Mouse (Mus musculus) hindbrain, embryonic 16.5 days (tissue): Measurements from ENCODE around the gene Obsl1. TPM values are rescaled to one million over a fixed set of nuclear protein-coding genes. Genes with fewer than 3 reads are reported as not detected.

Source experiments
- ATAC-seq: fragments of 200-750 bp; cut with Nextera tagmentation; 2 replicates; pipeline ENCODE4 v1.8.0; 2017; ENCODE audit warnings: moderate TSS enrichment, moderate library complexity
- H3K27ac ChIP-seq: fragments of 300-500 bp; sonication (generic); 2 replicates; pipeline ENCODE4 v1.5.1; 2014; ENCODE audit warnings: low read depth, mild to moderate bottlenecking, control low read depth, low read length, moderate library complexity
- H3K27me3 ChIP-seq: fragments of 300-500 bp; sonication (generic); replicated peaks from 2 replicates; pipeline ENCODE4 v1.6.1; 2014; ENCODE audit warnings: low read length; ENCODE audit not compliant: control insufficient read depth, insufficient read depth
- H3K36me3 ChIP-seq: fragments of 300-500 bp; sonication (generic); 2 replicates; pipeline ENCODE4 v1.6.1; 2014; ENCODE audit warnings: mild to moderate bottlenecking, low read length, moderate library complexity, mixed read lengths; ENCODE audit not compliant: control insufficient read depth, insufficient read depth
- H3K4me1 ChIP-seq: fragments of 300-500 bp; sonication (generic); 2 replicates; pipeline ENCODE4 v1.6.1; 2014; ENCODE audit warnings: low read depth, low read length; ENCODE audit not compliant: control insufficient read depth, insufficient read depth
- H3K4me2 ChIP-seq: fragments of 300-500 bp; sonication (generic); 2 replicates; pipeline ENCODE4 v1.6.1; 2014; ENCODE audit warnings: mild to moderate bottlenecking, low read length, control low read depth, moderate library complexity
- H3K4me3 ChIP-seq: fragments of 300-500 bp; sonication (generic); 2 replicates; pipeline ENCODE4 v1.5.1; 2014; ENCODE audit warnings: mild to moderate bottlenecking, low read length, control low read depth, moderate library complexity
- H3K9ac ChIP-seq: fragments of 300-500 bp; sonication (generic); 2 replicates; pipeline ENCODE4 v1.6.1; 2014; ENCODE audit warnings: low read depth, mild to moderate bottlenecking, control low read depth, low read length, moderate library complexity
- H3K9me3 ChIP-seq: fragments of 300-500 bp; sonication (generic); 2 replicates; pipeline ENCODE4 v1.6.1; 2014; ENCODE audit warnings: mild to moderate bottlenecking, low read length, moderate library complexity; ENCODE audit not compliant: control insufficient read depth
- WGBS: fragments of 180-500 bp; shearing (Covaris S2); extraction: QIAGEN DNeasy Blood & Tissue Kit; methylation state at CpG from one replicate; pipeline ENCODE4 v1.1.7; 2014; 5-methylcytosine and 5-hydroxymethylcytosine counted together
- polyA plus RNA-seq: library from polyadenylated mRNA; unstranded; fragments of >200 nt; fragmentation: Nextera tagmentation; extraction: Ambion mirVana; gene quantifications from 2 replicates; pipeline ENCODE4 v1.2.1, GENCODE M21; 2015

Obsl1 gene
- polyA plus RNA-seq, 1 experiment from 2014 or later, result 25.4 TPM

- WGBS, result under 1% methylated on average over 46 of the region's 46 CpGs
- Histone ChIP-seq H3K9ac (peak within 1 kb of the TSS; percentile 57), H3K4me2 (peak within 1 kb of the TSS; percentile 86), H3K4me1 (peaks cover 8% of the 10 kb centered on the region), H3K9me3 (no peaks in the 10 kb centered on the region), H3K4me3 (peak within 1 kb of the TSS; percentile 73), H3K36me3 (0 out of 2 replicates have a peak, but pooled peaks cover 4% of the 10 kb centered on the region), H3K27me3 (no peaks in the 10 kb centered on the region), H3K27ac (peak within 1 kb of the TSS; percentile 81)
- ATAC-seq, result peak; percentile 97
Measured at GRCm38 (mm10) chr1:75521321-75522031, 15.2 kb upstream of the Obsl1 start, which contains the start of gene Stk11ip. Gene Stk11ip (plus strand): TSS chr1:75521529.

- Histone ChIP-seq H3K4me1 (peaks cover 8% of the 10 kb centered on the region), H3K27ac (no peak overlapping the region), H3K4me3 (no peak overlapping the region), H3K9ac (no peak overlapping the region), H3K4me2 (no peak overlapping the region), H3K9me3 (no peaks in the 10 kb centered on the region), H3K36me3 (no peaks in the 10 kb centered on the region), H3K27me3 (no peaks in the 10 kb centered on the region)
- WGBS, result 67% methylated on average over 5 of the region's 5 CpGs
- ATAC-seq, result no peak
Measured at GRCm38 (mm10) chr1:75519576-75519975, 13.3 kb upstream of the Obsl1 start.

GRCm38 (mm10) chr1:75518427-75518826, 12.2 kb upstream of the Obsl1 start:
- Histone ChIP-seq H3K9ac (no peak overlapping the region), H3K9me3 (no peaks in the 10 kb centered on the region), H3K27ac (no peak overlapping the region), H3K36me3 (no peaks in the 10 kb centered on the region), H3K4me3 (no peak overlapping the region), H3K4me1 (peaks cover 8% of the 10 kb centered on the region), H3K27me3 (no peaks in the 10 kb centered on the region), H3K4me2 (no peak overlapping the region)
- WGBS, result 94% methylated on average over 4 of the region's 4 CpGs
- no peak for ATAC-seq

- H3K27me3 ChIP-seq, result no peaks in the 10 kb centered on the region
- H3K9me3 ChIP-seq, result no peaks in the 10 kb centered on the region
- H3K27ac ChIP-seq, result no peak overlapping the region
- ATAC-seq, result no peak
- no peak overlapping the region for H3K4me2 ChIP-seq
- H3K9ac ChIP-seq, result no peak overlapping the region
- 87% methylated on average over 3 of the region's 4 CpGs for WGBS
- peaks cover 8% of the 10 kb centered on the region for H3K4me1 ChIP-seq
- no peaks in the 10 kb centered on the region for H3K36me3 ChIP-seq
- no peak overlapping the region for H3K4me3 ChIP-seq
Measured at GRCm38 (mm10) chr1:75517984-75518383, 11.7 kb upstream of the Obsl1 start.

GRCm38 (mm10) chr1:75516703-75517380, 10.6 kb upstream of the Obsl1 start:
- Histone ChIP-seq H3K4me3 (no peak overlapping the region), H3K36me3 (no peaks in the 10 kb centered on the region), H3K4me2 (no peak overlapping the region), H3K9ac (no peak overlapping the region), H3K9me3 (no peaks in the 10 kb centered on the region), H3K27ac (no peak overlapping the region), H3K27me3 (no peaks in the 10 kb centered on the region), H3K4me1 (peaks cover 3% of the 10 kb centered on the region; the same call in 1 of the 2 replicates)
- WGBS, result 85% methylated on average over 15 of the region's 15 CpGs
- ATAC-seq, result no peak

- no peaks in the 10 kb centered on the region for H3K27me3 ChIP-seq
Measured at GRCm38 (mm10) chr1:75512550-75512949, 6.3 kb upstream of the Obsl1 start.

GRCm38 (mm10) chr1:75511437-75512210, 5.4 kb upstream of the Obsl1 start:
- Histone ChIP-seq H3K9ac (no peak overlapping the region), H3K27me3 (no peaks in the 10 kb centered on the region), H3K4me3 (no peak overlapping the region), H3K4me1 (peaks cover 10% of the 10 kb centered on the region), H3K9me3 (no peaks in the 10 kb centered on the region), H3K36me3 (no peaks in the 10 kb centered on the region), H3K27ac (no peak overlapping the region), H3K4me2 (no peak overlapping the region)
- no peak for ATAC-seq
- 55% methylated on average over 4 of the region's 4 CpGs for WGBS

More at GRCm38 (mm10) chr1:75512550-75512949, 6.3 kb upstream of the Obsl1 start:
- ATAC-seq, result no peak
- WGBS, result 95% methylated on average over 3 of the region's 3 CpGs
- Histone ChIP-seq H3K4me2 (no peak overlapping the region), H3K27ac (no peak overlapping the region), H3K4me1 (peaks cover 1% of the 10 kb centered on the region; the same call in 1 of the 2 replicates), H3K4me3 (no peak overlapping the region), H3K9me3 (no peaks in the 10 kb centered on the region), H3K36me3 (no peaks in the 10 kb centered on the region), H3K9ac (no peak overlapping the region)

- Histone ChIP-seq H3K4me1 (peaks cover 13% of the 10 kb centered on the region), H3K27me3 (no peaks in the 10 kb centered on the region), H3K36me3 (no peaks in the 10 kb centered on the region), H3K9ac (no peak overlapping the region), H3K27ac (no peak overlapping the region), H3K4me2 (no peak overlapping the region), H3K9me3 (no peaks in the 10 kb centered on the region), H3K4me3 (no peak overlapping the region)
- no peak for ATAC-seq
- 78% methylated on average over 5 of the region's 5 CpGs for WGBS
Measured at GRCm38 (mm10) chr1:75510154-75510553, 3.9 kb upstream of the Obsl1 start.

- no peak overlapping the region for H3K27ac ChIP-seq
- no peak overlapping the region for H3K9ac ChIP-seq
- no peaks in the 10 kb centered on the region for H3K27me3 ChIP-seq
- WGBS, result 46% methylated on average over 17 of the region's 20 CpGs
- ATAC-seq, result no peak
- no peak overlapping the region for H3K4me2 ChIP-seq
- no peak overlapping the region for H3K4me3 ChIP-seq
- no peaks in the 10 kb centered on the region for H3K36me3 ChIP-seq
- no peaks in the 10 kb centered on the region for H3K9me3 ChIP-seq
- H3K4me1 ChIP-seq, result peaks cover 15% of the 10 kb centered on the region
Measured at GRCm38 (mm10) chr1:75509586-75509985, 3.3 kb upstream of the Obsl1 start.
